Mouse (Mus musculus): ENCODE measurements around the gene Cd2bp2.

The Cd2bp2 gene

GRCm38 (mm10) chr7:127195544-127196295, at the start of gene Cd2bp2:
Gene Cd2bp2, minus strand, starts transcription at chr7:127196050.
- peak; percentile 95 for DNase-seq (ENCODE audit: low read depth)

- peak; percentile 66 for DNase-seq (ENCODE audit: low read depth)
Observed at GRCm38 (mm10) chr7:127244658-127245510, 49.0 kb upstream of the Cd2bp2 start.

GRCm38 (mm10) chr7:127243870-127244657, 48.2 kb upstream of the Cd2bp2 start, which contains the start of gene Zfp771:
Gene Zfp771, plus strand, starts transcription at chr7:127244274.
- peak; percentile 95 for DNase-seq (ENCODE audit: low read depth)

GRCm38 (mm10) chr7:127243361-127243867, 47.6 kb upstream of the Cd2bp2 start:
- DNase-seq (ENCODE audit: low read depth), result peak; percentile 55

GRCm38 (mm10) chr7:127234777-127235176, 38.9 kb upstream of the Cd2bp2 start:
- no peak for DNase-seq (ENCODE audit: low read depth)

- DNase-seq (ENCODE audit: low read depth), result no peak
Observed at GRCm38 (mm10) chr7:127233765-127234164, 37.9 kb upstream of the Cd2bp2 start.

- peak; percentile 43 for DNase-seq (ENCODE audit: low read depth)
Observed at GRCm38 (mm10) chr7:127233368-127233749, 37.5 kb upstream of the Cd2bp2 start.

GRCm38 (mm10) chr7:127232622-127233367, 36.9 kb upstream of the Cd2bp2 start, which contains the start of the genes Zfp553 and Sept1:
Gene Zfp553, plus strand, starts transcription at chr7:127233061.
Gene Sept1, minus strand, starts transcription at chr7:127233130.
- peak; percentile 90 for DNase-seq (ENCODE audit: low read depth)

- DNase-seq (ENCODE audit: low read depth), result no peak
Observed at GRCm38 (mm10) chr7:127231826-127232621, 36.2 kb upstream of the Cd2bp2 start.

- no peak for DNase-seq (ENCODE audit: low read depth)
Observed at GRCm38 (mm10) chr7:127231376-127231775, 35.5 kb upstream of the Cd2bp2 start.

- DNase-seq (ENCODE audit: low read depth), result peak; percentile 88
Observed at GRCm38 (mm10) chr7:127228615-127229303, 32.9 kb upstream of the Cd2bp2 start.

- DNase-seq (ENCODE audit: low read depth), result no peak
Observed at GRCm38 (mm10) chr7:127225147-127225995, 29.5 kb upstream of the Cd2bp2 start.

- no peak for DNase-seq (ENCODE audit: low read depth)
Observed at GRCm38 (mm10) chr7:127224616-127225015, 28.8 kb upstream of the Cd2bp2 start.

- DNase-seq (ENCODE audit: low read depth), result no peak
Observed at GRCm38 (mm10) chr7:127223515-127224478, 27.9 kb upstream of the Cd2bp2 start.

GRCm38 (mm10) chr7:127223106-127223505, 27.3 kb upstream of the Cd2bp2 start:
- no peak for DNase-seq (ENCODE audit: low read depth)

GRCm38 (mm10) chr7:127220440-127220839, 24.6 kb upstream of the Cd2bp2 start:
- no peak for DNase-seq (ENCODE audit: low read depth)

GRCm38 (mm10) chr7:127218670-127219069, 22.8 kb upstream of the Cd2bp2 start:
- DNase-seq (ENCODE audit: low read depth), result no peak

Measured in NIH3T3 (cell line).